Mouse (Mus musculus): ENCODE data around the gene Samd1. TPM values are rescaled to one million over a fixed set of nuclear protein-coding genes. Genes with fewer than 3 reads are reported as not detected.
"Not testable (repeated sequence)": the region's sequence is repeated elsewhere in the genome, so short reads cannot be mapped to it uniquely, and the experiment has no call there.

The Samd1 gene
- polyA plus RNA-seq, 1 experiment from 2014 or later = 7.4 TPM

DNA sequence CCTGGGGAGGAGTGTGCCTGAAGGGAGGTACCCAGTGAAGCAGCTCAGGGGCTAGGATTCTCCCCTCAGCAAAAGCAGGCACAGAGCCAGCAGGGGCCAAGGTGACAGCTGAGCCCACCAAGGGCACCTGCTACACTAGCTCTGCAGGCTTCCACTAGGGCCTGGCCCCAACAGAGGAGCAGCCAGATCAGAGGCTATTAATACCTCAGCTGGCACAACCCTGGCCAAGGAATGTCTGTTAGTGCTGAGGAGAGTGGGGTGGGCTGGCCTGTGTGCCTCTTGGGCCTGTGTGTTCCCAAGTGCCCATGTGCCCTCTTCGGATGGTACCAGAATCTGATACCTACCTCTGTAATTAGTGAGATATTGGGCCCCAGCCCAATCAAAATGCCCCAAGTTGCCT, 17.2 kb upstream of the Samd1 start:
- no peak overlapping the region for H3K9ac ChIP-seq (ENCODE audit: low read length)
- no peak for ATAC-seq (ENCODE audit: insufficient read depth, low FRiP score)
- H3K27me3 ChIP-seq (ENCODE audit: control insufficient read depth, insufficient read depth, low read length) = no peaks in the 10 kb centered on the region
- H3K9me3 ChIP-seq (replicated peaks; ENCODE audit: control insufficient read depth, low read length) = no peaks in the 10 kb centered on the region
- H3K4me3 ChIP-seq (replicated peaks; ENCODE audit: low read length) = no peak overlapping the region
- H3K36me3 ChIP-seq (ENCODE audit: control insufficient read depth, insufficient read depth, low read length) = peaks cover 21% of the 10 kb centered on the region
- 83% methylated on average over 1 of the region's 1 CpGs for WGBS
- no peak overlapping the region for H3K27ac ChIP-seq (ENCODE audit: low read length)
- no peak overlapping the region for H3K4me2 ChIP-seq (ENCODE audit: low read depth, low read length)
- H3K4me1 ChIP-seq (ENCODE audit: control insufficient read depth, insufficient read depth, low read length) = peaks cover 15% of the 10 kb centered on the region

GRCm38 (mm10) chr8:83980845-83981244, 16.6 kb upstream of the Samd1 start:
- no peaks in the 10 kb centered on the region for H3K9me3 ChIP-seq (replicated peaks; ENCODE audit: control insufficient read depth, low read length)
- H3K4me1 ChIP-seq (ENCODE audit: control insufficient read depth, insufficient read depth, low read length) = peaks cover 15% of the 10 kb centered on the region
- H3K27me3 ChIP-seq (ENCODE audit: control insufficient read depth, insufficient read depth, low read length) = no peaks in the 10 kb centered on the region
- H3K27ac ChIP-seq (ENCODE audit: low read length) = no peak overlapping the region
- H3K36me3 ChIP-seq (ENCODE audit: control insufficient read depth, insufficient read depth, low read length) = peaks cover 21% of the 10 kb centered on the region
- WGBS = 79% methylated on average over 8 of the region's 8 CpGs
- no peak overlapping the region for H3K9ac ChIP-seq (ENCODE audit: low read length)
- no peak for ATAC-seq (ENCODE audit: insufficient read depth, low FRiP score)
- no peak overlapping the region for H3K4me2 ChIP-seq (ENCODE audit: low read depth, low read length)
- H3K4me3 ChIP-seq (replicated peaks; ENCODE audit: low read length) = no peak overlapping the region

DNA sequence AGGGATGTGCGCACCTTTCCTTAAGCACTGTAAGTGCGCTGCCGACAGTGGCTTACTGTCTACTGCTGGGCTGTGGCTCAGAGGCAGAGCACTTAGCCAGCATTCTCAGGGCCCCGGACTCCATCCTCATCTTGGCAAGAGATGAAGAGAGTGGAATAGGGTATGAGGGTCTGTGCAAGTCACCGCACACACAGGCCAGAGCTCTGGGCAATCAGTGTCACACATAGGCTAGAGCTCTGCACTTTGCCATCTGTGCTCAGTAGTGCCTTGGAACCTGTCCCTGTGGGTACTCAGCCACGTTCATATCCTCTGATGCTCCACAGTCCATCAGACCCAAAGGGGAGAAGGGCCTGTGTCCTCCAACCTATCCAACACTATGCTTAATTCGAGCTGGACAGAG, 15.9 kb upstream of the Samd1 start:
- Histone ChIP-seq H3K9ac (ENCODE audit: low read length) (no peak overlapping the region), H3K27me3 (ENCODE audit: control insufficient read depth, insufficient read depth, low read length) (no peaks in the 10 kb centered on the region), H3K9me3 (replicated peaks; ENCODE audit: control insufficient read depth, low read length) (no peaks in the 10 kb centered on the region), H3K36me3 (ENCODE audit: control insufficient read depth, insufficient read depth, low read length) (peaks cover 25% of the 10 kb centered on the region), H3K4me1 (ENCODE audit: control insufficient read depth, insufficient read depth, low read length) (peaks cover 12% of the 10 kb centered on the region), H3K4me3 (replicated peaks; ENCODE audit: low read length) (no peak overlapping the region), H3K27ac (ENCODE audit: low read length) (no peak overlapping the region), H3K4me2 (ENCODE audit: low read depth, low read length) (no peak overlapping the region)
- no peak for ATAC-seq (ENCODE audit: insufficient read depth, low FRiP score)
- 96% methylated on average over 7 of the region's 7 CpGs for WGBS

DNA sequence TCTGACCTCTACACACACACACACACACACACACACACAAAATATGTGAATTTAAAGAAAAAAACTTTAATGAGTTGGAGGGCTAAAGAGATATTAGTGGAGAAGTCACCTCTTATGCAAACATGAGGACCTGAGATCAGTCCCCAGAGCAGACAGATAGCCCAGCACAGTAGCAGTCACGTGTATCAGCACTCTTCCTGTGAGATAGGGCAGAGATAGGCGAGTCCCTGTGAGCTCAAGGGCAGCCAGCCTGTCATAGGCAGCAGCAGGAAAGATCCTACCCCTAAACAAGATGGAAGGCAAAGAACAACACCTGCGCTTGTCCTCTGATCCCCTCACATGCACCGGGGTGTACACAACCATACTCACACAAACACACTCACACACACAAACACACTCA, 15.0 kb upstream of the Samd1 start:
- no peaks in the 10 kb centered on the region for H3K9me3 ChIP-seq (replicated peaks; ENCODE audit: control insufficient read depth, low read length)
- H3K4me3 ChIP-seq (replicated peaks; ENCODE audit: low read length) = no peak overlapping the region
- no peaks in the 10 kb centered on the region for H3K27me3 ChIP-seq (ENCODE audit: control insufficient read depth, insufficient read depth, low read length)
- H3K4me1 ChIP-seq (ENCODE audit: control insufficient read depth, insufficient read depth, low read length) = peaks cover 4% of the 10 kb centered on the region; the same call in 1 of the 2 replicates
- no peak for ATAC-seq (ENCODE audit: insufficient read depth, low FRiP score)
- H3K4me2 ChIP-seq (ENCODE audit: low read depth, low read length) = no peak overlapping the region
- no peak overlapping the region for H3K9ac ChIP-seq (ENCODE audit: low read length)
- peaks cover 34% of the 10 kb centered on the region for H3K36me3 ChIP-seq (ENCODE audit: control insufficient read depth, insufficient read depth, low read length)
- H3K27ac ChIP-seq (ENCODE audit: low read length) = no peak overlapping the region
- 82% methylated on average over 4 of the region's 4 CpGs for WGBS

DNA sequence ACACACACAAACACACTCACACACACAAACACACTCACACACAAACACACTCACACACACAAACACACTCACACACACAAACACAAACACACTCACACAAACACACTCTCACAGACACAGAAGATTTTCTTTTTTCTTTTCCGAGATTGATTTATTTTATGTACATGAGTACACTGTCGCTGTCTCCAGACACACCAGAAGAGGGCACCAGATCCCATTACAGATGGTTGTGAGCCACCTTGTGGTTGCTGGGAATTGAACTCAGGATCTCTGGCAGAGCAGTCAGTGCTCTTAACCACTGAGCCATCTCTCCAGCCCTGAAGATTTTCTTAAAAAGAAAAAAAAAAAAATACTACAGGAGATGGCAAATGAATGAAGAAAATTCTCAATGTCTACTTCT, 14.2 kb upstream of the Samd1 start:
- not testable (repeated sequence) for H3K27me3 ChIP-seq (ENCODE audit: control insufficient read depth, insufficient read depth, low read length); ATAC-seq (ENCODE audit: insufficient read depth, low FRiP score); H3K4me2 ChIP-seq (ENCODE audit: low read depth, low read length); H3K27ac ChIP-seq (ENCODE audit: low read length); H3K4me3 ChIP-seq (replicated peaks; ENCODE audit: low read length); H3K4me1 ChIP-seq (ENCODE audit: control insufficient read depth, insufficient read depth, low read length); H3K9ac ChIP-seq (ENCODE audit: low read length); H3K9me3 ChIP-seq (replicated peaks; ENCODE audit: control insufficient read depth, low read length)
- 90% methylated on average over 2 of the region's 2 CpGs for WGBS
- H3K36me3 ChIP-seq (ENCODE audit: control insufficient read depth, insufficient read depth, low read length) = peaks cover 36% of the 10 kb centered on the region

DNA sequence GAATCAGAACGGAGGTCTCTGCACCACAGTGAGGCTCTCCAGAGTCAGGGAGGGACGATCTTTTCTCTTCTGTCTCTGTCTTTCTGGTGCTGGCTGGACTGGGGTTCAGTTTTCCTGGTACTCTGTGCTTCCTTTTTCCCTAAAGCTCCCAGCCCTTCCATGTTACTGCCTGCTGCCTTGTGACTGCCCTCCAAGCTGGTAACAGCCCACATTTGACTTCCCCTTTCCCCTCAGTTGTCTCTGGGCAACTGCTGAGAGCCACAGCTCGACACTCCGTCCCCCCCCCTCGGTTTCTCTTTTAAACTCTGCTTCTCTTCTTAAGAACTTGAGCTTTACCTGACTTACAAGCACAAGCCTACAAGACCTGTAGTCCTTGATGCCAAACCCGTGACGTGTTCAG, 8.2 kb upstream of the Samd1 start:
- H3K9me3 ChIP-seq (replicated peaks; ENCODE audit: control insufficient read depth, low read length) = no peaks in the 10 kb centered on the region
- ATAC-seq (ENCODE audit: insufficient read depth, low FRiP score) = no peak
- no peaks in the 10 kb centered on the region for H3K4me1 ChIP-seq (ENCODE audit: control insufficient read depth, insufficient read depth, low read length)
- H3K4me3 ChIP-seq (replicated peaks; ENCODE audit: low read length) = no peak overlapping the region
- 83% methylated on average over 7 of the region's 7 CpGs for whole genome bisulfite sequencing
- no peak overlapping the region for H3K27ac ChIP-seq (ENCODE audit: low read length)
- H3K27me3 ChIP-seq (ENCODE audit: control insufficient read depth, insufficient read depth, low read length) = no peaks in the 10 kb centered on the region
- H3K4me2 ChIP-seq (ENCODE audit: low read depth, low read length) = no peak overlapping the region
- H3K9ac ChIP-seq (ENCODE audit: low read length) = no peak overlapping the region
- peaks cover 18% of the 10 kb centered on the region for H3K36me3 ChIP-seq (ENCODE audit: control insufficient read depth, insufficient read depth, low read length)

- Histone ChIP-seq H3K4me1 (ENCODE audit: control insufficient read depth, insufficient read depth, low read length) (no peaks in the 10 kb centered on the region), H3K4me2 (ENCODE audit: low read depth, low read length) (no peak overlapping the region), H3K27me3 (ENCODE audit: control insufficient read depth, insufficient read depth, low read length) (no peaks in the 10 kb centered on the region), H3K27ac (ENCODE audit: low read length) (no peak overlapping the region), H3K36me3 (ENCODE audit: control insufficient read depth, insufficient read depth, low read length) (peaks cover 18% of the 10 kb centered on the region), H3K9me3 (replicated peaks; ENCODE audit: control insufficient read depth, low read length) (no peaks in the 10 kb centered on the region), H3K4me3 (replicated peaks; ENCODE audit: low read length) (no peak overlapping the region), H3K9ac (ENCODE audit: low read length) (no peak overlapping the region)
- ATAC-seq (ENCODE audit: insufficient read depth, low FRiP score) = no peak
- 95% methylated on average over 14 of the region's 14 CpGs for WGBS
These were observed 7.3 kb upstream of the Samd1 start for GRCm38 (mm10) chr8:83990170-83990569.

GRCm38 (mm10) chr8:83992488-83992887, 5.0 kb upstream of the Samd1 start:
- H3K4me3 ChIP-seq (replicated peaks; ENCODE audit: low read length) = no peak overlapping the region
- 82% methylated on average over 2 of the region's 2 CpGs for WGBS
- H3K36me3 ChIP-seq (ENCODE audit: control insufficient read depth, insufficient read depth, low read length) = peaks cover 5% of the 10 kb centered on the region; the same call in 1 of the 2 replicates
- no peak overlapping the region for H3K9ac ChIP-seq (ENCODE audit: low read length)
- no peaks in the 10 kb centered on the region for H3K4me1 ChIP-seq (ENCODE audit: control insufficient read depth, insufficient read depth, low read length)
- H3K4me2 ChIP-seq (ENCODE audit: low read depth, low read length) = no peak overlapping the region
- H3K9me3 ChIP-seq (replicated peaks; ENCODE audit: control insufficient read depth, low read length) = no peaks in the 10 kb centered on the region
- H3K27me3 ChIP-seq (ENCODE audit: control insufficient read depth, insufficient read depth, low read length) = no peaks in the 10 kb centered on the region
- ATAC-seq (ENCODE audit: insufficient read depth, low FRiP score) = no peak
- H3K27ac ChIP-seq (ENCODE audit: low read length) = no peak overlapping the region

GRCm38 (mm10) chr8:83994030-83994429, 3.4 kb upstream of the Samd1 start:
- WGBS = 71% methylated on average over 3 of the region's 3 CpGs
- Histone ChIP-seq H3K36me3 (ENCODE audit: control insufficient read depth, insufficient read depth, low read length) (0 out of 2 replicates have a peak, but pooled peaks cover 3% of the 10 kb centered on the region), H3K4me2 (ENCODE audit: low read depth, low read length) (no peak overlapping the region), H3K9me3 (replicated peaks; ENCODE audit: control insufficient read depth, low read length) (no peaks in the 10 kb centered on the region), H3K4me1 (ENCODE audit: control insufficient read depth, insufficient read depth, low read length) (peaks cover 5% of the 10 kb centered on the region), H3K27ac (ENCODE audit: low read length) (no peak overlapping the region), H3K4me3 (replicated peaks; ENCODE audit: low read length) (no peak overlapping the region), H3K9ac (ENCODE audit: low read length) (no peak overlapping the region), H3K27me3 (ENCODE audit: control insufficient read depth, insufficient read depth, low read length) (no peaks in the 10 kb centered on the region)
- ATAC-seq (ENCODE audit: insufficient read depth, low FRiP score) = no peak

- WGBS = 25% methylated on average over 12 of the region's 12 CpGs
- Histone ChIP-seq H3K27me3 (ENCODE audit: control insufficient read depth, insufficient read depth, low read length) (no peaks in the 10 kb centered on the region), H3K27ac (ENCODE audit: low read length) (no peak overlapping the region), H3K9ac (ENCODE audit: low read length) (no peak overlapping the region; the same call in 1 of the 2 replicates), H3K9me3 (replicated peaks; ENCODE audit: control insufficient read depth, low read length) (no peaks in the 10 kb centered on the region), H3K4me1 (ENCODE audit: control insufficient read depth, insufficient read depth, low read length) (peaks cover 16% of the 10 kb centered on the region), H3K4me3 (replicated peaks; ENCODE audit: low read length) (peak overlapping the region; percentile 83), H3K36me3 (ENCODE audit: control insufficient read depth, insufficient read depth, low read length) (0 out of 2 replicates have a peak, but pooled peaks cover 8% of the 10 kb centered on the region), H3K4me2 (ENCODE audit: low read depth, low read length) (peak overlapping the region; percentile 86)
- no peak for ATAC-seq (ENCODE audit: insufficient read depth, low FRiP score)
These were observed 1.5 kb upstream of the Samd1 start for GRCm38 (mm10) chr8:83995973-83996372.
